Mouse (Mus musculus) heart, adult 9 months (tissue): ENCODE measurements around the gene Snx9.
A peak's percentile ranks its signal among the peaks of the same experiment; 100 is the strongest.

Experiments
- DNase-seq, 2 experiments: peaks; one replicate each; pipeline ENCODE4 v3.0.0; 2022; ENCODE audit warnings: low spot score in 2 of 2

The Snx9 gene

GRCm38 (mm10) chr17:5926710-5927109, 85.6 kb downstream of the Snx9 start:
- no peak for DNase-seq

DNA sequence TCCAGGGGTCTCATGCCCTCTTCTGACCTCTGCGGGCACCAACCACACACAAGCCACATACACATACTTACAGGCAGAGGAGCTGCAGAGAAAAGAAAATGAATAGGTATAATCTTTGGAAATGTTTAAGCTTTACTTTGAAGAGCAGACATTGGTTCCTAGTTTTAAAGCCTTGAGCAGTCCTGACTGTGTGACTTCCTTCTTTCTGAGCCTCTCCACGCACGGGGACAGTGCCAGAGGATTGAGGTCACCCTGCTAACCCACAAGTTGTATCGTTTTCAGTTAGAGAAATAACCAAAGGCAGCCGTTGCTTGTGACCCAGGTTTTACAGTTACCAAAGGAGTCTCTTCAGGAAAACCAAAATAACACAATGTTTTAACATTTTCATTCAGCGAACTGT, 87.9 kb downstream of the Snx9 start:
- DNase-seq = no peak

DNA sequence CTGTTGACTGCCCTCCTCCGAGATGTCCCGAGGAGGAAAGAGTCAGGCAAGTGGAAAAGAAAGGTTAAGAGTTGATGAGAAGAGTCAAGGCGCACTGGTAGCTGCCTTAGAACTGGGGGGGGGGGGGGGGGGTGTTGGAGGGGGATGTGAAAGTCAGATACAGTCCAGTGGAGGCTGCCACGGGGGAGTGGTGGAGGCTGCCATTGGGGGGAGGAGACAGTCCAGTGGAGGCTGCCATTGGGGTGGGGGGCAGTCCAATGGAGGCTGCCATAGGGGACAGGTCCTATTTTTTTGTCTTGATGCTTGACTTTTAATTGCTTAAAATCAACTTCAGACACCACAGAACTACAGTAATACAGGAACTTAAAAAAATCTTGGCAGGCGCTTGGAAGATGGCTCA, 91.0 kb downstream of the Snx9 start:
- DNase-seq = no peak

- DNase-seq = peak; percentile 73 to 75
Observed at GRCm38 (mm10) chr17:5934554-5935324, 93.6 kb downstream of the Snx9 start.

DNA sequence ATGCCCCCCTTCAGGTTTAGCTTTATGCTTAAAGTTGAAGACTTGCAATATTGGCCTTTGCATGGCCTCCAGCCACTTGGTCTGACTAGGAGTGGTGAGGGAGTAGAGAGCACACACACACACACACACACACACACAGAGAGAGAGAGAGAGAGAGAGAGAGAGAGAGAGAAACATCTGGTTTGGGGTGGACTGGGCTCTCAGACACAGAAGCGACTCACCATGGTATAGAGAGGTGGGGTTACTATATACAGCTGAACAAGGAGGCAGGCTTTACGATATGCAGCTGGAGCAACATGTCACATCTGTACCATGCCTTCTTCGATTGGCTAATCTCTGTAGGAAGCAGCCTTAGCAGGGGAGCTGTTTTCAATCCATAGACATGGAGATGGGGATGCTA, 94.6 kb downstream of the Snx9 start:
- DNase-seq = no peak

DNA sequence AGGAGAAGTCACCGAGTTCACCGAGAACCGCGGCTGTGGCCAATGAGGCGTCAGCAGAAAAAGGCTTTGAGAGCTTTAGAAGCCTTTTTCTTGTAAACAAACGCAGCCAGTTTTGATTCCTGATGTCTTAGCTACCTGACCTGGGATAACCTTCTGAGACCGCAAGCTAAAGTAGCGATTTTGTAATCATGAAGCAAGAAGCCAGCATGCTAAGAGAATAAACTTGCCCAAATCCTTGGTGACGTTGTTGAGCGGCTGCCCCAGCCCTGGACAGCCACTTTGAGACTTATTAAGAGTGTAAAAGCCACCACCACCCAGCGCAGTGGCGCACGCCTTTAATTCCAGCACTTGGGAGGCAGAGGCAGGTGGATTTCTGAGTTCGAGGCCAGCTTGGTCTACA, 95.1 kb downstream of the Snx9 start:
- no peak for DNase-seq

DNA sequence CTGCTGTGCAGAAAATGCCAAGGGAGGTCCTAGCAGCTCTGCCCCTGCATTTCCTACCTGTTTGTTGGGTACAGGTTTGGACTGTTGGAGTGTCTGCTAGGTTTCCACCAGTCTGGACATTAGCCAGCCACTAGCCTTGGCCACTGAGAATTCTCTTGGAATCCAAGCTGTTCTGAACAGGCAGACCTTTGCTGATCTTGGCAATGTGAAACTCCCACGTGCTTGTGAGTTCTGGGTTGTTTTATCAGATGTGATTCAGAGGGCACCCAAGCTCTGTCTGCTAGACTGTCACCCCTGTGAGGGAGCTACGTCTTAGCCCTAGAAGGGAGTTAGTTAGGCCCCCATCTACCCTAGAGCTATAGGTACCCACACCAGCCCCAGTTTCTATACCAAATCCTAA, 96.3 kb downstream of the Snx9 start:
- no peak for DNase-seq

- no peak for DNase-seq
Observed at GRCm38 (mm10) chr17:5939871-5940270, 98.7 kb downstream of the Snx9 start.

DNA sequence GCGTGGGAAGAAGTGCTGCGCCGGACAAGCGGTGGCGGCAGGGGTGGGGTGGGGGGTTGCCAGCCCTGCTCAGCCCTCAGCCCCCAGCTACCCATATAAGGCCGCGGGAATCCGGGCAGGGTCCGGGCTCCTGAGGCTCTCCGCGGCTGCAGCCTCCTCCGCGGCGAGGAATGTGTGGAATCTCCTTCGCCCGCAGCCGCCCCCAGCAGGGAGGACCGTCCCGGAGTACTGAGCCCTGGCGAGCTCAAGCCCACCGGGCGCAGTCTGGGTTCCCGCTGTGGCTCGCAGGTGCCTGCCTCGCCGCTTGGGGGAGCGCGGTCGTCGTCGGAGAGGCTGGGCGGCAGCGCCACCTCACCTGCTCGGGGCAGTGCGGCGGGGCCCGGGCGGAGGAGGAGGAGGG, 99.7 kb downstream of the Snx9 start:
- peak; percentile 72 to 77 for DNase-seq

DNA sequence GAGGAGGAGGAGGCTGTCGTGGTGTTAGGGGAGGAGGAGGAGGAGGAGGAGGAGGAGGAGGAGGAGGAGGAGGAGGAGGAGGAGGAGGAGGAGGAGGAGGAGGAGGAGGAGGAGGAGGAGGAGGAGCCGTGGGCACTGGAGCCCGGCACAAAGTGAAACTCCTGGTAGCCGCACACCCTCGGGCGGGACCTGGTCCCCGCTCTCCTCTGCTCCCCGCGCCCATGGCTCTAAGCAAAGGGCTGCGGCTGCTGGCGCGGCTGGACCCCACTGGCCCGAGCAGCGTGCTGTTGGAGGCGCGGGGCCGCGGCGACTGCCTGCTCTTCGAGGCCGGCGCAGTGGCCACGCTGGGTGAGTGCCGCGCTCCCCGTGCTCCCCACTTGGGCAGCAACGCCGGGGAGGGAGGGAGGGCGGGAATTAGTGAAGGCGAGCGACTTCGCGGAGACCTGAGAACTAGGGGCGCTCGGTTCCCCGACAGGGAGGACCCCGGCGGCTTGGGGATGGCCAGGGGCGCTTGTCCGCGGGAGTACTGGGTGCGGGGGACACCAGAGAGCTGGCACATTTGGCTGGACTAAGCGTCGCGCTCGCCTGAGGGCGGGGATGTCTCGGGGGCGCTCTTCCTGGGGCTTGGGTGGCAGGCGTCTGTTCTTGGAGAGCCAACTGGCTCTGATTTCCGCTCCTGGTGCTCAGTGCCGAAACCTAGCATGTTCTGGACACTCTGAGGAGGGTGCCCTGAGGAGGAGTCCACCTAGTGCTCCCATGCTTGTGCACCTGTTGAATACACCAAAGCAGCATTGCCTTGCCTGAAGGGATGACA, 100.3 kb downstream of the Snx9 start, which contains the start of gene Synj2:
TSS of gene Synj2 (plus strand) at position 51 of the 814 bp plus-strand sequence.
- DNase-seq = peak; percentile 50 to 55

GRCm38 (mm10) chr17:5942156-5942555, 101.0 kb downstream of the Snx9 start:
- no peak for DNase-seq

DNA sequence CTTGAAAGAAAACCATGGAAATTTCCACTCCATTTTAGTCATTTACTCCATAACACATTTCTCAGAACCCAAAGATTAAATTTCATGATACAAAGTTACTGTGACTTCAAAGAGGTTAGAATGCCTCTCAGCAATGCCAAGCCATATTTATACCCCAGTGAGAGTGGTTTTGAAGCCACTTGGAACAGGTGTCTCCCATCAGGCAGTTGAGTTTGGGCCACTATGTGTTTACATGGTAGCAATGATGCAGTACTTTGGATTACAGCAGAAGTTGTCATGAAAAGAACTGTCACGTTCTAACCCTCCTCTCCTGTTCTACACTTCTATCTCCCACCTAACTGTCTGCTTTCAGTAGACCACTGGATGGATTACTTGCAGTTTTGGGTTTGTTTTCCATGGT, 101.9 kb downstream of the Snx9 start:
- DNase-seq = no peak

DNA sequence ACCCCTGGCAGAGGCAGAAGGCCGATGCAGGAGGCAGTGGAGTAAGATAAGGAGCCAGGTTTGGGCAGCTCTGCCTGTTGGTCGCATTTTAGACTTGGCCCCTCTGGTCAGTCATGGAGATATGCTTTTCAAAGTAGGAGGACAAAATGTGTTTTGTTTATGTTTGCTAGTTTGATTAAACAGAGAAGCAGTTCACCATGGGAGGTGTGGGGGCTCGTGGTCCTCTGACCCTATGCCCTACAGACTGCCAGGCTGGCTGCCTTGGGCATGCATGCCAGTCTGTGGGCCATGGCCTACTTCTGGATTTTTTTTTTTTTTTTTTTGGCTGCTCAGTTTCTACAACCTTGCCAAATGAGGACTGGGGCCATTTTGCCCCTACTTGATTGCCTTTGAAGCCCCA, 105.9 kb downstream of the Snx9 start:
- no peak for DNase-seq

DNA sequence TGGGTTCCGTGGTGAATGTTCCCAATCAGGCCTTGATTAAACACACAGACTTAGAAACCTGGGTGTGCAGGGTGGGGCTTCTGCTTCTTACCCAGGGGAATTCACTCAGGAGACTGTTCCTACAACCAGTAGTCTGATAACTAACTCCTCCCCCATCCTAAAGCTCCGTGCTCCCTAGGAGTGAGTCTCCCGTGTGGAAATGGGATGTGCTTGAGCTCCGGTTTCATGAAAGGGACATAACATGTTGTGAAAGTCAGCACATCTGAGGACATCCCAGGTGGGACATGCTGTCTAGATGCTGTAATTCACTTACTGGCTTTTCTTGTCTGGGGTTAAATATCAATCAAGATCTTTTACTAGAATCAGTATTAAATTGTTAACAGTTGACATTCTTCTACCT, 111.3 kb downstream of the Snx9 start:
- no peak for DNase-seq

- DNase-seq = no peak
Observed at GRCm38 (mm10) chr17:5956350-5957000, 115.3 kb downstream of the Snx9 start.

- DNase-seq = no peak
Observed at GRCm38 (mm10) chr17:5957097-5957496, 116.0 kb downstream of the Snx9 start.

DNA sequence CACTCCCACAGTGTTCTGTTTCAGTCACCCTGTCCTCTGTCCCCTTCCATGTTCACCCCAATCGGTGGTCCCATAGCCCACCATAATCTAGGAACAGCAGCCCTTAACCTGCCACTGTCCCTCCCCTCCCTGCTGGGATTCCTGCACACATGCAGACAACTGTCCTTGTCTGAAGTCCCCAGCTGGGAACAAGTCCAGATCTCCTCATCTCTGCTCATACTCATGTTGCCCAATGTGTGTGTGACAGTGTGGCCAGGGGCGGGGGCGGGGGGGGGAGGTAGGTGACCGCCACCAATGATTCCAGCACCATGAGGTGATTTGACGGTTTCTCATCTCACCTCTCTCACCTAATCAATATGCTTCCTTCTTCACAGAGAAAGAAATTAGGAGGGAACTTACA, 117.1 kb downstream of the Snx9 start:
- no peak for DNase-seq

GRCm38 (mm10) chr17:5958636-5959035, 117.5 kb downstream of the Snx9 start:
- DNase-seq = no peak

- no peak for DNase-seq
Observed at GRCm38 (mm10) chr17:5959096-5959495, 118.0 kb downstream of the Snx9 start.

DNA sequence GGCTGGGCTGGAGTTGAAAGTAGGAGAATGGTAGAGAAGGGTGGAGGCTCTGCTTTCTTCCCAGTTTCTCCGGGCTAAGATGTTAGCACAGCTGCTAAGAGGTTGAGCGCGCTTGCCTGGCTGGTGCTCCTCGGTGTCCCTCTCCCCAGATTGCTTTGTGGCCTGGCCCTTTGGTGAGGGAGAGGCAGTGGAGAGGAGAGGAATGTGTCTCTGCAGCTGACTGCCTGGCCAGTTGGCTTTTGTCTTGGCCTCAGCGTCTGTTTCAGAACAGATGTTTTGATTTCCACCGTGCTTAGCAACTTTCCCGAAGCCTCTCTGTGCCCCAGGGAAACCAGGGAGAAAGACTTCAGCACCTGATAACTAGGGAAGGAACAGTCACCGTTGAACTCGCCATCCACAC, 118.7 kb downstream of the Snx9 start:
- DNase-seq = no peak

DNA sequence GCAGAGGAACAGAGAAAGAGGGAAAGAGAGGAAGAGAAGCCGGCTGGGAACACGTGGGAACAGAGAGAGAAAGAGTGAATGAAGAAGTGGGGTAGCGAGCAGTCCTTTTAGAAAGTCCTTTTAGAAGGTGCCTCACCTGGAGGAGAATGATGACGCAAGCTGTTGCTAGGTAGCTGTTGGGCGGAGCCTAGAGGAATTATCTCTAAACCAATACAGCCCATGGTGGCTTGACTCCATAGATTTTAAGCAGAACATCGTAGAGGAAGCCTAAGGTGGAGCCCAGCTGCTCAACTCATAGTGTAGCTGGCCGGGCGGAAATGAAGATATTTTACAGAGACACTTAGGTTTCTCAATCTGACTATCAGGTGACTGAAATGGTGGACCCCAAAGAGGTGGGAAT, 122.6 kb downstream of the Snx9 start:
- DNase-seq = no peak

- no peak for DNase-seq
Observed at GRCm38 (mm10) chr17:5965084-5965781, 124.1 kb downstream of the Snx9 start.
